Mouse (Mus musculus): ENCODE results near the gene Sgsm2. TPM values are rescaled to one million over a fixed set of nuclear protein-coding genes. Genes with fewer than 3 reads are reported as not detected.

The Sgsm2 gene
- total and polyA plus RNA-seq, 2 experiments from 2014 or later: 2.3 to 11.7 TPM

GRCm38 (mm10) chr11:74826702-74827101 lies 70.2 kb downstream of the Sgsm2 start:
- Histone ChIP-seq H3K9ac (replicated peaks; ENCODE audit: low read depth, low read length) (no peak overlapping the region), H3K27me3 (ENCODE audit: control insufficient read depth, insufficient read depth, low read length) (no peaks in the 10 kb centered on the region), H3K36me3 (replicated peaks; ENCODE audit: control insufficient read depth, insufficient read depth, low read length) (0 out of 2 replicates have a peak, but pooled peaks cover 7% of the 10 kb centered on the region), H3K4me2 (ENCODE audit: low read depth, low read length) (no peak overlapping the region), H3K9me3 (replicated peaks; ENCODE audit: control insufficient read depth, low read length) (no peaks in the 10 kb centered on the region), H3K4me1 (ENCODE audit: control insufficient read depth, insufficient read depth) (peaks cover 17% of the 10 kb centered on the region), H3K27ac (ENCODE audit: low read depth) (no peak overlapping the region), H3K4me3 (ENCODE audit: low read depth, low read length) (no peak overlapping the region)
- no peak for ATAC-seq (ENCODE audit: insufficient read depth, low read depth)
- DNase-seq (ENCODE audit: low spot score): no peak
- TF ChIP-seq EP300 (IDR thresholded peaks at IDR 0.05; ENCODE audit: low read depth) (no peak), CTCF (IDR thresholded peaks at IDR 0.05; ENCODE audit: low read depth) (no peak)
- WGBS: 79% methylated on average over 5 of the region's 5 CpGs

DNA sequence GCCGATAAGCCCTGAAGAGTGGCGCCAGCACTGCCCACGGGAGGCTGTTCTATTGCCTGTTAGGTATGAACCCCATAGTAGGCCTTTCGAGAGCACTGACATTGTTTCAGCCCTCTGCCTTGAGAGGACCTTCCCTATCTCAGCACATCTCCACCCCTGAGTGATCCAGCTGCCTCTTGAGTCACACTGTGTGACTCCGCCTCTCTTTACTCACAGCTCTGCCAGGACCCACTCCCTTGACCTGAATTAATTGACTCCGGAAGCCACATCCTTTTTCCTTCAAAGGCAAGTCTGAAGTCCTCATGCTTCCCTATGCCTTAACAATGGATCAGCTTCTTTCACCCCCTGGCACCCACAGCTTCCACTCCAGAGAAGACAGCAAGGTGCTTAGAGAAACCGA lies 70.7 kb downstream of the Sgsm2 start:
- Histone ChIP-seq H3K4me2 (ENCODE audit: low read depth, low read length) (no peak overlapping the region), H3K4me1 (ENCODE audit: control insufficient read depth, insufficient read depth) (peaks cover 17% of the 10 kb centered on the region), H3K4me3 (ENCODE audit: low read depth, low read length) (no peak overlapping the region), H3K36me3 (replicated peaks; ENCODE audit: control insufficient read depth, insufficient read depth, low read length) (0 out of 2 replicates have a peak, but pooled peaks cover 7% of the 10 kb centered on the region), H3K27ac (ENCODE audit: low read depth) (no peak overlapping the region), H3K9me3 (replicated peaks; ENCODE audit: control insufficient read depth, low read length) (no peaks in the 10 kb centered on the region), H3K27me3 (ENCODE audit: control insufficient read depth, insufficient read depth, low read length) (no peaks in the 10 kb centered on the region), H3K9ac (replicated peaks; ENCODE audit: low read depth, low read length) (no peak overlapping the region)
- no peak for DNase-seq (ENCODE audit: low spot score)
- TF ChIP-seq CTCF (IDR thresholded peaks at IDR 0.05; ENCODE audit: low read depth): no peak
- no peak for ATAC-seq (ENCODE audit: insufficient read depth, low read depth)
- WGBS: 52% methylated on average over 7 of the region's 7 CpGs

- 80% methylated on average over 7 of the region's 7 CpGs for WGBS
- H3K4me2 ChIP-seq (ENCODE audit: low read depth, low read length): no peak overlapping the region
- H3K4me3 ChIP-seq (ENCODE audit: low read depth, low read length): no peak overlapping the region
- ATAC-seq (ENCODE audit: insufficient read depth, low read depth) (0 out of 2 replicates have a peak, but pooled peaks have one; percentile 27), DNase-seq (ENCODE audit: low spot score) (no peak)
- H3K36me3 ChIP-seq (replicated peaks; ENCODE audit: control insufficient read depth, insufficient read depth, low read length): peaks cover 15% of the 10 kb centered on the region
- H3K4me1 ChIP-seq (ENCODE audit: control insufficient read depth, insufficient read depth): peaks cover 2% of the 10 kb centered on the region; the same call in 1 of the 2 replicates
- no peak overlapping the region for H3K9ac ChIP-seq (replicated peaks; ENCODE audit: low read depth, low read length)
- H3K27ac ChIP-seq (ENCODE audit: low read depth): no peak overlapping the region
- no peaks in the 10 kb centered on the region for H3K27me3 ChIP-seq (ENCODE audit: control insufficient read depth, insufficient read depth, low read length)
- H3K9me3 ChIP-seq (replicated peaks; ENCODE audit: control insufficient read depth, low read length): no peaks in the 10 kb centered on the region
- TF ChIP-seq EP300 (IDR thresholded peaks at IDR 0.05; ENCODE audit: low read depth) (no peak), CTCF (IDR thresholded peaks at IDR 0.05; ENCODE audit: low read depth) (no peak)
Observed at GRCm38 (mm10) chr11:74822746-74823440, 74.0 kb downstream of the Sgsm2 start.

GRCm38 (mm10) chr11:74821463-74821862 lies 75.4 kb downstream of the Sgsm2 start:
- H3K4me3 ChIP-seq (ENCODE audit: low read depth, low read length): no peak overlapping the region
- DNase-seq (ENCODE audit: low spot score) (no peak), ATAC-seq (ENCODE audit: insufficient read depth, low read depth) (0 out of 2 replicates have a peak, but pooled peaks have one; percentile 24)
- H3K4me1 ChIP-seq (ENCODE audit: control insufficient read depth, insufficient read depth): no peaks in the 10 kb centered on the region
- no peak overlapping the region for H3K9ac ChIP-seq (replicated peaks; ENCODE audit: low read depth, low read length)
- H3K4me2 ChIP-seq (ENCODE audit: low read depth, low read length): no peak overlapping the region
- TF ChIP-seq EP300 (IDR thresholded peaks at IDR 0.05; ENCODE audit: low read depth) (no peak), CTCF (IDR thresholded peaks at IDR 0.05; ENCODE audit: low read depth) (peak; percentile 51)
- H3K27me3 ChIP-seq (ENCODE audit: control insufficient read depth, insufficient read depth, low read length): no peaks in the 10 kb centered on the region
- peaks cover 29% of the 10 kb centered on the region for H3K36me3 ChIP-seq (replicated peaks; ENCODE audit: control insufficient read depth, insufficient read depth, low read length)
- 7% methylated on average over 1 of the region's 1 CpGs for WGBS
- no peaks in the 10 kb centered on the region for H3K9me3 ChIP-seq (replicated peaks; ENCODE audit: control insufficient read depth, low read length)
- no peak overlapping the region for H3K27ac ChIP-seq (ENCODE audit: low read depth)

- WGBS: 47% methylated on average over 1 of the region's 1 CpGs
- no peak overlapping the region for H3K4me2 ChIP-seq (ENCODE audit: low read depth, low read length)
- H3K27ac ChIP-seq (ENCODE audit: low read depth): no peak overlapping the region
- no peak for ATAC-seq (ENCODE audit: insufficient read depth, low read depth)
- H3K4me1 ChIP-seq (ENCODE audit: control insufficient read depth, insufficient read depth): no peaks in the 10 kb centered on the region
- no peak for DNase-seq (ENCODE audit: low spot score)
- H3K9me3 ChIP-seq (replicated peaks; ENCODE audit: control insufficient read depth, low read length): no peaks in the 10 kb centered on the region
- peaks cover 32% of the 10 kb centered on the region for H3K36me3 ChIP-seq (replicated peaks; ENCODE audit: control insufficient read depth, insufficient read depth, low read length)
- H3K9ac ChIP-seq (replicated peaks; ENCODE audit: low read depth, low read length): no peak overlapping the region
- H3K4me3 ChIP-seq (ENCODE audit: low read depth, low read length): no peak overlapping the region
- TF ChIP-seq CTCF (IDR thresholded peaks at IDR 0.05; ENCODE audit: low read depth) (no peak), EP300 (IDR thresholded peaks at IDR 0.05; ENCODE audit: low read depth) (no peak)
- no peaks in the 10 kb centered on the region for H3K27me3 ChIP-seq (ENCODE audit: control insufficient read depth, insufficient read depth, low read length)
Observed at GRCm38 (mm10) chr11:74820921-74821320, 75.9 kb downstream of the Sgsm2 start.

GRCm38 (mm10) chr11:74815795-74816194 lies 81.1 kb downstream of the Sgsm2 start:
- Histone ChIP-seq H3K4me1 (ENCODE audit: control insufficient read depth, insufficient read depth) (no peaks in the 10 kb centered on the region), H3K36me3 (replicated peaks; ENCODE audit: control insufficient read depth, insufficient read depth, low read length) (peaks cover 31% of the 10 kb centered on the region), H3K27ac (ENCODE audit: low read depth) (no peak overlapping the region), H3K4me3 (ENCODE audit: low read depth, low read length) (no peak overlapping the region), H3K4me2 (ENCODE audit: low read depth, low read length) (no peak overlapping the region), H3K9me3 (replicated peaks; ENCODE audit: control insufficient read depth, low read length) (no peaks in the 10 kb centered on the region), H3K9ac (replicated peaks; ENCODE audit: low read depth, low read length) (no peak overlapping the region), H3K27me3 (ENCODE audit: control insufficient read depth, insufficient read depth, low read length) (no peaks in the 10 kb centered on the region)
- TF ChIP-seq EP300 (IDR thresholded peaks at IDR 0.05; ENCODE audit: low read depth) (no peak), CTCF (IDR thresholded peaks at IDR 0.05; ENCODE audit: low read depth) (peak; percentile 34)
- no peak for DNase-seq (ENCODE audit: low spot score)
- no peak for ATAC-seq (ENCODE audit: insufficient read depth, low read depth)

Data from heart, postnatal 0 days (tissue).